Mouse (Mus musculus) MEL (cell line): Measurements from ENCODE around the gene Dip2a. TPM values are rescaled to one million over a fixed set of nuclear protein-coding genes. Genes with fewer than 3 reads are reported as not detected.

ENCODE experiments used
- DNase-seq: peaks from one replicate; pipeline ENCODE4 v3.0.0; 2011; ENCODE audit warnings: low read depth, low spot score
- H3K27ac ChIP-seq: 2 replicates; pipeline ENCODE4 v1.5.1; 2012; ENCODE audit warnings: low read depth, mild to moderate bottlenecking, control low read depth, low read length, moderate library complexity; ENCODE audit not compliant: control insufficient read depth
- H3K27me3 ChIP-seq, 2 experiments: fragments of 150-350 bp in 1 of 2; sonication (generic) in 1 of 2; 2 replicates each; pipeline ENCODE4 v1.6.1; 2012; ENCODE audit warnings: low read length in 2 of 2, mild to moderate bottlenecking in 2 of 2, improper control_type of control experiment in 1 of 2, moderate library complexity in 1 of 2; ENCODE audit not compliant: insufficient read depth in 2 of 2, control insufficient read depth in 1 of 2
- H3K36me3 ChIP-seq, 2 experiments: 2 replicates each; pipeline ENCODE4 v1.6.1; 2012 to 2014; ENCODE audit warnings: low read length in 2 of 2, improper control_type of control experiment in 1 of 2, inconsistent platforms in 1 of 2, mild to moderate bottlenecking in 1 of 2; ENCODE audit not compliant: insufficient read depth in 2 of 2, control insufficient read depth in 1 of 2
- H3K4me1 ChIP-seq, 2 experiments: fragments of 150-350 bp in 1 of 2; sonication (generic) in 1 of 2; 2 replicates each; pipeline ENCODE4 v1.6.1; 2012; ENCODE audit warnings: low read length in 2 of 2, improper control_type of control experiment in 1 of 2, mild to moderate bottlenecking in 1 of 2; ENCODE audit not compliant: insufficient read depth in 2 of 2, control insufficient read depth in 1 of 2
- H3K4me3 ChIP-seq, 2 experiments: fragments of 150-350 bp in 1 of 2; sonication (generic) in 1 of 2; 2 replicates each; pipeline ENCODE4 v1.5.1; 2012; ENCODE audit warnings: low read depth in 2 of 2, low read length in 2 of 2, mild to moderate bottlenecking in 2 of 2, moderate library complexity in 2 of 2, control low read depth in 1 of 2, improper control_type of control experiment in 1 of 2; ENCODE audit not compliant: control insufficient read depth in 1 of 2, insufficient read depth in 1 of 2
- H3K79me2 ChIP-seq: 2 replicates; pipeline ENCODE4 v1.6.1; 2012; ENCODE audit warnings: mild to moderate bottlenecking, low read length, moderate library complexity; ENCODE audit not compliant: control insufficient read depth, poor library complexity, insufficient read depth
- H3K9ac ChIP-seq: 2 replicates; pipeline ENCODE4 v1.6.1; 2012; ENCODE audit warnings: low read depth, mild to moderate bottlenecking, control low read depth, low read length, moderate library complexity; ENCODE audit not compliant: control insufficient read depth, poor library complexity, severe bottlenecking
- H3K9me3 ChIP-seq: fragments of 150-350 bp; sonication (generic); replicated peaks from 2 replicates; pipeline ENCODE4 v1.6.1; 2012; ENCODE audit warnings: mild to moderate bottlenecking, low read length, improper control_type of control experiment, moderate library complexity; ENCODE audit not compliant: insufficient read depth
- BHLHE40 ChIP-seq: IDR thresholded peaks from 2 replicates; pipeline ENCODE4 v1.6.1; 2012; ENCODE audit warnings: low read depth, mild to moderate bottlenecking, inconsistent platforms, low read length, improper control_type of control experiment, borderline replicate concordance
- CHD1 ChIP-seq: IDR thresholded peaks from 2 replicates; pipeline ENCODE4 v1.6.1; 2012; ENCODE audit warnings: low read depth, mild to moderate bottlenecking, inconsistent platforms, low read length, improper control_type of control experiment
- E2F4 ChIP-seq: IDR thresholded peaks from 2 replicates; pipeline ENCODE4 v1.6.1; 2011; ENCODE audit warnings: low read depth, low read length, improper control_type of control experiment, borderline replicate concordance
- ELF1 ChIP-seq: IDR thresholded peaks from 2 replicates; pipeline ENCODE4 v1.6.1; 2014; ENCODE audit warnings: low read depth, mild to moderate bottlenecking, inconsistent platforms, low read length, improper control_type of control experiment, moderate library complexity
- EP300 ChIP-seq, 2 experiments: IDR thresholded peaks; 2 replicates each; pipeline ENCODE4 v1.6.1; 2011; ENCODE audit warnings: improper control_type of control experiment in 2 of 2, low read length in 2 of 2, low read depth in 1 of 2, mild to moderate bottlenecking in 1 of 2
- ETS1 ChIP-seq: IDR thresholded peaks from 2 replicates; pipeline ENCODE4 v1.6.1; 2012; ENCODE audit warnings: low read depth, mild to moderate bottlenecking, inconsistent platforms, low read length, improper control_type of control experiment, moderate library complexity
- GABPA ChIP-seq: IDR thresholded peaks from 2 replicates; pipeline ENCODE4 v1.6.1; 2012; ENCODE audit warnings: low read depth, mild to moderate bottlenecking, inconsistent platforms, low read length, improper control_type of control experiment, moderate library complexity
- GATA1 ChIP-seq: IDR thresholded peaks from 2 replicates; pipeline ENCODE4 v1.6.1; 2011; ENCODE audit warnings: low read depth, low read length, improper control_type of control experiment
- HCFC1 ChIP-seq: IDR thresholded peaks from 2 replicates; pipeline ENCODE4 v1.6.1; 2012; ENCODE audit warnings: low read depth, mild to moderate bottlenecking, inconsistent platforms, low read length, improper control_type of control experiment, moderate library complexity
- KAT2A ChIP-seq: conservative IDR thresholded peaks from 2 replicates; pipeline ENCODE4 v1.6.1; 2012; ENCODE audit warnings: low read depth, low read length, improper control_type of control experiment, inconsistent platforms
- MAFK ChIP-seq: IDR thresholded peaks from 2 replicates; pipeline ENCODE4 v1.6.1; 2011; ENCODE audit warnings: low read depth, mild to moderate bottlenecking, low read length, improper control_type of control experiment, borderline replicate concordance
- MEF2A ChIP-seq: IDR thresholded peaks from 2 replicates; pipeline ENCODE4 v1.6.1; 2014; ENCODE audit warnings: low read depth, mild to moderate bottlenecking, inconsistent platforms, low read length, improper control_type of control experiment; ENCODE audit not compliant: poor library complexity, insufficient replicate concordance, severe bottlenecking; ENCODE audit errors: extremely low read depth
- MXI1 ChIP-seq: IDR thresholded peaks from 2 replicates; pipeline ENCODE4 v1.6.1; 2011; ENCODE audit warnings: mild to moderate bottlenecking, low read depth, low read length, improper control_type of control experiment
- MYB ChIP-seq: IDR thresholded peaks from 2 replicates; pipeline ENCODE4 v1.6.1; 2011; ENCODE audit warnings: mild to moderate bottlenecking, low read depth, low read length, improper control_type of control experiment
- NELFE ChIP-seq: IDR thresholded peaks from 2 replicates; pipeline ENCODE4 v1.6.1; 2011; ENCODE audit warnings: low read depth, low read length, improper control_type of control experiment
- NRF1 ChIP-seq: IDR thresholded peaks from 2 replicates; pipeline ENCODE4 v1.6.1; 2014; ENCODE audit warnings: low read depth, mild to moderate bottlenecking, inconsistent platforms, low read length, improper control_type of control experiment, moderate library complexity; ENCODE audit not compliant: poor library complexity, insufficient read depth, severe bottlenecking
- POLR2AphosphoS2 ChIP-seq: IDR thresholded peaks from 2 replicates; pipeline ENCODE4 v1.6.1; 2011; ENCODE audit warnings: low read length, improper control_type of control experiment
- POLR2AphosphoS5 ChIP-seq: IDR thresholded peaks from 2 replicates; pipeline ENCODE4 v1.6.1; 2012; ENCODE audit warnings: low read depth, borderline replicate concordance, mild to moderate bottlenecking, inconsistent platforms, low read length, moderate library complexity, mixed read lengths
- RAD21 ChIP-seq: IDR thresholded peaks from 2 replicates; pipeline ENCODE4 v1.6.1; 2011; ENCODE audit warnings: mild to moderate bottlenecking, low read depth, low read length, improper control_type of control experiment
- RCOR1 ChIP-seq: IDR thresholded peaks from 2 replicates; pipeline ENCODE4 v1.6.1; 2012; ENCODE audit warnings: low read depth, mild to moderate bottlenecking, inconsistent platforms, low read length, improper control_type of control experiment
- SIN3A ChIP-seq: IDR thresholded peaks from 2 replicates; pipeline ENCODE4 v1.6.1; 2012; ENCODE audit warnings: low read length, improper control_type of control experiment, inconsistent platforms
- SMC3 ChIP-seq: IDR thresholded peaks from 2 replicates; pipeline ENCODE4 v1.6.1; 2011; ENCODE audit warnings: low read depth, low read length, improper control_type of control experiment
- TAL1 ChIP-seq: IDR thresholded peaks from 2 replicates; pipeline ENCODE4 v1.6.1; 2012; ENCODE audit warnings: mild to moderate bottlenecking, inconsistent platforms, low read length, moderate library complexity, mixed read lengths
- TBP ChIP-seq: IDR thresholded peaks from 2 replicates; pipeline ENCODE4 v1.8.0; 2011; ENCODE audit warnings: low read depth, low read length, improper control_type of control experiment
- TCF12 ChIP-seq: IDR thresholded peaks from 2 replicates; pipeline ENCODE4 v1.6.1; 2014; ENCODE audit warnings: low read depth, mild to moderate bottlenecking, inconsistent platforms, low read length, improper control_type of control experiment, moderate library complexity
- UBTF ChIP-seq: IDR thresholded peaks from 2 replicates; pipeline ENCODE4 v1.6.1; 2012; ENCODE audit warnings: low read depth, mild to moderate bottlenecking, inconsistent platforms, low read length, improper control_type of control experiment, moderate library complexity, borderline replicate concordance; ENCODE audit not compliant: insufficient read depth
- USF2 ChIP-seq, 2 experiments: IDR thresholded peaks; 2 replicates each; pipeline ENCODE4 v1.6.1; 2011 to 2012; ENCODE audit warnings: improper control_type of control experiment in 2 of 2, low read length in 2 of 2, borderline replicate concordance in 1 of 2, inconsistent platforms in 1 of 2, low read depth in 1 of 2, mild to moderate bottlenecking in 1 of 2; ENCODE audit not compliant: insufficient read depth in 1 of 2
- ZC3H11A ChIP-seq: IDR thresholded peaks from 2 replicates; pipeline ENCODE4 v1.6.1; 2012; ENCODE audit warnings: low read depth, mild to moderate bottlenecking, inconsistent platforms, low read length, improper control_type of control experiment
- ZKSCAN1 ChIP-seq: IDR thresholded peaks from 2 replicates; pipeline ENCODE4 v1.6.1; 2012; ENCODE audit warnings: low read depth, mild to moderate bottlenecking, inconsistent platforms, low read length, improper control_type of control experiment, moderate library complexity
- ZMIZ1 ChIP-seq: IDR thresholded peaks from 2 replicates; pipeline ENCODE4 v1.6.1; 2012; ENCODE audit warnings: low read depth, mild to moderate bottlenecking, inconsistent platforms, low read length, improper control_type of control experiment, moderate library complexity
- polyA plus RNA-seq, 2 experiments: library from polyadenylated mRNA; stranded (reverse) in 1 of 2; unstranded in 1 of 2; fragments of >175 nt in 1 of 2; fragments of >200 nt in 1 of 2; gene quantifications; 2 replicates each; pipeline versions ENCODE4 v1.2.1 to v1.2.4; 2012; ENCODE audit warnings: low replicate concordance in 2 of 2, low read depth in 1 of 2; ENCODE audit not compliant: insufficient read length in 2 of 2, insufficient read depth in 1 of 2, missing spikeins in 1 of 2
- total RNA-seq: library from RNA; depleted of rRNA; stranded (reverse); fragments of 300-350 nt; gene quantifications from 2 replicates; pipeline ENCODE4 v1.2.3, GENCODE M21; 2012

Gene Dip2a
- total and polyA plus RNA-seq, 3 experiments: 2.6 to 5.7 TPM; not detected in 1

- H3K79me2 ChIP-seq: no peaks in the 10 kb centered on the region
- H3K36me3 ChIP-seq: peaks cover 0 to 19% of the 10 kb centered on the region in 2 experiments; a peak in 2 of 4 replicates
- H3K27ac ChIP-seq: no peak overlapping the region
- no peak for DNase-seq
- H3K9ac ChIP-seq: no peak overlapping the region
- H3K27me3 ChIP-seq: no peaks in the 10 kb centered on the region
- H3K9me3 ChIP-seq: no peaks in the 10 kb centered on the region
- no peak overlapping the region for H3K4me3 ChIP-seq
- no peaks in the 10 kb centered on the region for H3K4me1 ChIP-seq
- TF ChIP-seq TBP: no peak
- TF ChIP-seq MXI1: no peak
- TF ChIP-seq MAFK: no peak
- no peak for TF ChIP-seq GABPA
- TF ChIP-seq SIN3A: no peak
- no peak for TF ChIP-seq ZC3H11A
- TF ChIP-seq BHLHE40: no peak
- TF ChIP-seq MYB: no peak
- no peak for TF ChIP-seq RCOR1
- no peak for TF ChIP-seq RAD21
- no peak for TF ChIP-seq HCFC1
- no peak for TF ChIP-seq ZKSCAN1
- no peak for TF ChIP-seq POLR2AphosphoS5
- no peak for TF ChIP-seq NELFE
- no peak for TF ChIP-seq ZMIZ1
- TF ChIP-seq E2F4: no peak
- no peak for TF ChIP-seq TCF12
- TF ChIP-seq GATA1: no peak
Observed at GRCm38 (mm10) chr10:76368766-76369165, 23.7 kb upstream of the Dip2a start.

- H3K27ac ChIP-seq: no peak overlapping the region
- H3K27me3 ChIP-seq: no peaks in the 10 kb centered on the region
- H3K9me3 ChIP-seq: no peaks in the 10 kb centered on the region
- no peaks in the 10 kb centered on the region for H3K79me2 ChIP-seq
- peaks cover 4 to 10% of the 10 kb centered on the region in 2 experiments; a peak in 3 of 4 replicates for H3K36me3 ChIP-seq
- no peaks in the 10 kb centered on the region for H3K4me1 ChIP-seq
- no peak overlapping the region for H3K4me3 ChIP-seq
- H3K9ac ChIP-seq: no peak overlapping the region
- no peak for DNase-seq
- TF ChIP-seq USF2 (IDR thresholded peaks at IDR 0.05; ENCODE audit: borderline replicate concordance in 1 of 2, insufficient read depth in 1 of 2, low read depth in 1 of 2, low read length in 2 of 2) (no peak), UBTF (no peak), MEF2A (no peak), SMC3 (no peak), POLR2AphosphoS2 (no peak), RCOR1 (no peak), NELFE (no peak), ELF1 (no peak), KAT2A (no peak), NRF1 (no peak), ETS1 (no peak), EP300 (IDR thresholded peaks at IDR 0.05; ENCODE audit: low read depth in 1 of 2, low read length in 2 of 2) (no peak), MYB (no peak), CHD1 (no peak), TAL1 (no peak)
Observed at GRCm38 (mm10) chr10:76363233-76363632, 18.1 kb upstream of the Dip2a start.
